Mouse (Mus musculus): ENCODE measurements around the gene P4ha2. TPM values are rescaled to one million over a fixed set of nuclear protein-coding genes. Genes with fewer than 3 reads are reported as not detected.

Gene P4ha2
- total RNA-seq, 2 experiments from 2014 or later = 37.1 to 40.3 TPM

GRCm38 (mm10) chr11:54130721-54131120 is 30.8 kb downstream of the P4ha2 start:
- DNase-seq (ENCODE audit: low spot score in 2 of 2) = no peak

GRCm38 (mm10) chr11:54132290-54132689 is 32.4 kb downstream of the P4ha2 start:
- no peak for DNase-seq (ENCODE audit: low spot score in 2 of 2)

- no peak for DNase-seq (ENCODE audit: low spot score in 2 of 2)
These were observed 35.0 kb downstream of the P4ha2 start for GRCm38 (mm10) chr11:54134905-54135304.

GRCm38 (mm10) chr11:54140159-54140558 is 40.3 kb downstream of the P4ha2 start:
- DNase-seq (ENCODE audit: low spot score in 2 of 2) = peak in 1 of 2 experiments; percentile 63

GRCm38 (mm10) chr11:54141200-54141971 is 41.5 kb downstream of the P4ha2 start:
- DNase-seq (ENCODE audit: low spot score in 2 of 2) = no peak

GRCm38 (mm10) chr11:54144886-54145285 is 45.0 kb downstream of the P4ha2 start:
- DNase-seq (ENCODE audit: low spot score in 2 of 2) = peak in 1 of 2 experiments; percentile 69

GRCm38 (mm10) chr11:54145990-54146389 is 46.1 kb downstream of the P4ha2 start:
- DNase-seq (ENCODE audit: low spot score in 2 of 2) = no peak

GRCm38 (mm10) chr11:54149791-54150465 is 50.0 kb downstream of the P4ha2 start:
- DNase-seq (ENCODE audit: low spot score in 2 of 2) = no peak

- no peak for DNase-seq (ENCODE audit: low spot score in 2 of 2)
These were observed 51.2 kb downstream of the P4ha2 start for GRCm38 (mm10) chr11:54151141-54151540.

- no peak for DNase-seq (ENCODE audit: low spot score in 2 of 2)
These were observed 53.1 kb downstream of the P4ha2 start for GRCm38 (mm10) chr11:54152957-54153356.

GRCm38 (mm10) chr11:54155864-54156263 is 56.0 kb downstream of the P4ha2 start:
- no peak for DNase-seq (ENCODE audit: low spot score in 2 of 2)

- DNase-seq (ENCODE audit: low spot score in 2 of 2) = no peak
These were observed 56.6 kb downstream of the P4ha2 start for GRCm38 (mm10) chr11:54156504-54156903.

- DNase-seq (ENCODE audit: low spot score in 2 of 2) = no peak
These were observed 57.7 kb downstream of the P4ha2 start for GRCm38 (mm10) chr11:54157586-54157985.

- no peak for DNase-seq (ENCODE audit: low spot score in 2 of 2)
These were observed 60.5 kb downstream of the P4ha2 start for GRCm38 (mm10) chr11:54160435-54160834.

- DNase-seq (ENCODE audit: low spot score in 2 of 2) = no peak
These were observed 61.0 kb downstream of the P4ha2 start for GRCm38 (mm10) chr11:54160920-54161319.

GRCm38 (mm10) chr11:54161514-54161913 is 61.6 kb downstream of the P4ha2 start:
- DNase-seq (ENCODE audit: low spot score in 2 of 2) = no peak

- no peak for DNase-seq (ENCODE audit: low spot score in 2 of 2)
These were observed 63.1 kb downstream of the P4ha2 start for GRCm38 (mm10) chr11:54162968-54163367.

GRCm38 (mm10) chr11:54169432-54170295 is 69.8 kb downstream of the P4ha2 start:
- no peak for DNase-seq (ENCODE audit: low spot score in 2 of 2)

- DNase-seq (ENCODE audit: low spot score in 2 of 2) = no peak
These were observed 71.3 kb downstream of the P4ha2 start for GRCm38 (mm10) chr11:54171175-54171574.

GRCm38 (mm10) chr11:54174226-54174625 is 74.3 kb downstream of the P4ha2 start:
- DNase-seq (ENCODE audit: low spot score in 2 of 2) = no peak

- DNase-seq (ENCODE audit: low spot score in 2 of 2) = no peak
These were observed 75.0 kb downstream of the P4ha2 start for GRCm38 (mm10) chr11:54174877-54175276.

Data from gastrocnemius, postnatal 4 days (tissue).